Mouse (Mus musculus) liver, adult 2 months (tissue): Measurements from ENCODE around the gene Lao1. TPM values are rescaled to one million over a fixed set of nuclear protein-coding genes. Genes with fewer than 3 reads are reported as not detected.

Experiments used
- DNase-seq: peaks from one replicate; pipeline ENCODE4 v3.0.0-alpha.2; 2011; ENCODE audit warnings: low read depth, low spot score; ENCODE audit errors: extremely low read depth
- H3K27ac ChIP-seq: fragments of 200-500 bp; replicated peaks from 2 replicates; pipeline ENCODE4 v1.5.1; 2012; ENCODE audit warnings: low read depth, mild to moderate bottlenecking, control low read depth, inconsistent platforms, low read length; ENCODE audit not compliant: insufficient read depth
- H3K27me3 ChIP-seq: fragments of 200-500 bp; 2 replicates; pipeline ENCODE4 v1.6.1; 2012; ENCODE audit warnings: mild to moderate bottlenecking, moderate library complexity, low read length, inconsistent platforms; ENCODE audit not compliant: control insufficient read depth, insufficient read depth
- H3K36me3 ChIP-seq: fragments of 200-500 bp; 2 replicates; pipeline ENCODE4 v1.6.1; 2012; ENCODE audit warnings: low read length, inconsistent platforms; ENCODE audit not compliant: control insufficient read depth, insufficient read depth
- H3K4me1 ChIP-seq: fragments of 200-500 bp; 2 replicates; pipeline ENCODE4 v1.6.1; 2011; ENCODE audit warnings: low read length; ENCODE audit not compliant: control insufficient read depth, insufficient read depth
- H3K4me3 ChIP-seq: fragments of 200-500 bp; 2 replicates; pipeline ENCODE4 v1.5.1; 2011; ENCODE audit warnings: low read depth, mild to moderate bottlenecking, control low read depth, low read length, moderate library complexity; ENCODE audit not compliant: insufficient read depth
- H3K79me2 ChIP-seq: fragments of 200-500 bp; 2 replicates; pipeline ENCODE4 v1.6.1; 2012; ENCODE audit warnings: inconsistent platforms, mild to moderate bottlenecking, low read length, moderate library complexity; ENCODE audit not compliant: control insufficient read depth, insufficient read depth
- H3K9ac ChIP-seq: fragments of 200-500 bp; 2 replicates; pipeline ENCODE4 v1.6.1; 2012; ENCODE audit warnings: low read depth, mild to moderate bottlenecking, control low read depth, inconsistent platforms, low read length
- CTCF ChIP-seq: fragments of 200-500 bp; IDR thresholded peaks from 2 replicates; pipeline ENCODE4 v1.5.1; 2011; ENCODE audit warnings: low read depth, low read length, control low read depth
- POLR2A ChIP-seq: fragments of 200-500 bp; IDR thresholded peaks from 2 replicates; pipeline ENCODE4 v1.6.1; 2011; ENCODE audit warnings: low read length, control low read depth; ENCODE audit not compliant: insufficient read depth; ENCODE audit errors: extremely low read depth
- WGBS: fragments of 180-500 bp; shearing (Covaris S2); methylation state at CpG from one replicate; pipeline ENCODE4 v1.1.7; 2018; 5-methylcytosine and 5-hydroxymethylcytosine counted together
- polyA plus RNA-seq: library from polyadenylated mRNA; depleted of rRNA; stranded (reverse); fragments of >200 nt; gene quantifications from 2 replicates; pipeline ENCODE4 v1.2.3, GENCODE M21; 2012
- total RNA-seq: library from RNA; depleted of rRNA; stranded (reverse); fragments of >200 nt; gene quantifications from 2 replicates; pipeline ENCODE4 v1.2.3, GENCODE M21; 2014

The Lao1 gene
- total and polyA plus RNA-seq, 2 experiments = not detected

- H3K27ac ChIP-seq = no peak overlapping the region
- no peaks in the 10 kb centered on the region for H3K27me3 ChIP-seq
- no peaks in the 10 kb centered on the region for H3K4me1 ChIP-seq
- WGBS = 47% methylated on average over 19 of the region's 19 CpGs
- H3K79me2 ChIP-seq = no peaks in the 10 kb centered on the region
- no peak overlapping the region for H3K9ac ChIP-seq
- TF ChIP-seq POLR2A (no peak), CTCF (no peak)
- no peaks in the 10 kb centered on the region for H3K36me3 ChIP-seq
- H3K4me3 ChIP-seq = no peak overlapping the region
- DNase-seq = peak; percentile 28
Observed at GRCm38 (mm10) chr4:118999691-119000486, 38.5 kb downstream of the Lao1 start.

DNA sequence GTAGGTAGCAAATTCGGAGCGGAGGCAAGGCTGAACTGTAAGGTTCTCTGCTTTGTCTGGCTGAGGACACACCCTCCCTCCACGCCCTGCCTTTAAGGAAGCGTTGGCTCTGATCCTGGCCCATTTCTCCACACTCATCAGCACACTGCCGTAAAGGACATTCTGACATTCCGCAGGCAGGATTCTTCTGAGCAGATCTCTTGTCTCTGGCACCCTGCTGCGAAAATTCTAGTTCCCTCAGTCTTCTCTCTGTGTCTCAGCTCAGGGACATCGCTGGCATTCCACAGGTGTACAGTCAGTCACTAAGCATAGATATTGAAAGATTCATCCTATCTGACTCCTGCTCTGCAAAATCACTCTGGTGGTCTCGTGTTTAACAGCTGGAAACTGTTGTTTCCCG is 40.3 kb downstream of the Lao1 start:
- no peak overlapping the region for H3K27ac ChIP-seq
- 67% methylated on average over 10 of the region's 10 CpGs for WGBS
- no peak overlapping the region for H3K4me3 ChIP-seq
- no peaks in the 10 kb centered on the region for H3K79me2 ChIP-seq
- no peak for DNase-seq
- no peak overlapping the region for H3K9ac ChIP-seq
- no peaks in the 10 kb centered on the region for H3K36me3 ChIP-seq
- H3K27me3 ChIP-seq = no peaks in the 10 kb centered on the region
- H3K4me1 ChIP-seq = no peaks in the 10 kb centered on the region
- no peak for TF ChIP-seq POLR2A
- no peak for TF ChIP-seq CTCF

DNA sequence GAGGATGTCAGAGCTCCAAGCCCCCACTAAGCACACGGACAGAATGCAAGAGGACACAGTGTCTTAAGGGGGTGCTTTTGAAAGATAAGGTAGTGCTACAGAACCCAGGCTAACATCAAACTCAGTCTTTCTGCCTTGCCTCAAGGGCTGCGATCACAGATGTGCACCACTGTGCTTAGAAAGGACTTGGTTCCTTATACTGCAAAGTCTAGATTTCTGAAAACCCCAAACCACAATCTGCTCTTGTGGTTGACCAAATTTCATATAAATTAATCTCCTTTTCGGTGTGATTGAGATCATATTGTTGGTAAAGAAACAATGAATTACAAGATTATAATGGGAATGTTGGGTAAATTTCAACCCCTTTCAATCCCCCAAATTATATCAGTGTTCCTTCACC is 41.1 kb downstream of the Lao1 start:
- no peak overlapping the region for H3K4me3 ChIP-seq
- no peak for DNase-seq
- no peaks in the 10 kb centered on the region for H3K27me3 ChIP-seq
- 77% methylated on average over 3 of the region's 3 CpGs for WGBS
- H3K27ac ChIP-seq = no peak overlapping the region
- no peak overlapping the region for H3K9ac ChIP-seq
- H3K79me2 ChIP-seq = no peaks in the 10 kb centered on the region
- TF ChIP-seq POLR2A (no peak), CTCF (no peak)
- H3K4me1 ChIP-seq = no peaks in the 10 kb centered on the region
- H3K36me3 ChIP-seq = no peaks in the 10 kb centered on the region

DNA sequence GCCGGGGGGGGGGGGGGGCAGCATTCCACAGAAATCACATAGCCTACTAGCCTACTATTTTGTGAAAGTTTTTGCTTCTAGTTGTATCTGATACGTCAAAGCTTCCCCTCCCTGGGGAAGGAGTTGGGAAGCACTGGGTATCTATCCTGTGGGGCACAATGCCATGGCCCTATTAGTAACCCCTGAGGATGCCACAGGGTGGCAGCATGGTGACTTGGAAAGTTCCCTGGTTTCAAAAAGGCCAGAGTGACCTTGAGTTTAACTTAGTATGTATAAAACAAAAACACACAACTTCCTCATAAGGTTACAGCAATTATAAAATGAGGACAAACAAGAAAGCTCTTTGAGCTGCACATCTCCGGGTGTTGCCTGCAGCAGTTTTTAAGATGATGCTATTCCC is 42.8 kb downstream of the Lao1 start:
- Histone ChIP-seq H3K27ac (no peak overlapping the region), H3K9ac (no peak overlapping the region), H3K27me3 (no peaks in the 10 kb centered on the region), H3K79me2 (no peaks in the 10 kb centered on the region), H3K4me1 (no peaks in the 10 kb centered on the region), H3K36me3 (no peaks in the 10 kb centered on the region), H3K4me3 (no peak overlapping the region)
- WGBS = 62% methylated on average over 3 of the region's 3 CpGs
- DNase-seq = peak; percentile 16
- TF ChIP-seq POLR2A (no peak), CTCF (peak; percentile 32; the same call in 1 of the 2 replicates)

DNA sequence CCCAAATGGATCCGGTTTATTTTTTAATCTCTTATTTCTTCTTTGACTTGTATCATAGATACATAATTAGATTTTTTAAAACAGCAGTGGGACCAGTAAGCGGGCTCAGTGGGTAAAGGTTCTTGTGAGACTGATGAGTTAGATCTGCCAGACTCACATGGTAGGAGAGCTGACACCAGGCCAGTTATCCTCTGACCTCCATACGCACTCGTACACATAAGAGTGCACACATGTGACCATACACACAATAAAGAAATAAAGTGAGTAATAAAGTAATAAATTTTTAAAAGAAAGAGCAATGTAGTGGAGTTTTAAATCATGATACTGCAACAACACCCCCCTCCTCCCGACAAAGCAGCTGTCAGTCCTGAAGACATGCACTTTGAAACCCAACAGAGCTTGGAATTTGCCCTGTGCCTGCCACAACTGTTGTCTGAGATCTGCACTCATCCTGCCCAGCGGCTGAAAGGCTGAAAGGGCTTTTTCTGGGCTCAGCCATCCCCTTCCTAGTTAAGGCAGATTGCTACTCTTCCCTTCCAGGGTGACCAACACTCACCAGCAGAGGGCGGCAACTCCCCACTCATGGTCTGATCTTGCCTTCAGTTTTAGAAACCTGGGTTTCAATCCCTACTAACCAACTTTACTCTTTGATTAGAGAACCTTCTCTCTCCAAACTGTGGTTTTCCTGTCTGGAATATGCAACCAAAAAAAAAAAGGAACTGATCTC is 43.4 kb downstream of the Lao1 start:
- Histone ChIP-seq H3K79me2 (no peaks in the 10 kb centered on the region), H3K9ac (no peak overlapping the region), H3K36me3 (no peaks in the 10 kb centered on the region), H3K4me3 (no peak overlapping the region), H3K27me3 (no peaks in the 10 kb centered on the region), H3K4me1 (no peaks in the 10 kb centered on the region), H3K27ac (no peak overlapping the region)
- TF ChIP-seq POLR2A = no peak
- peak; percentile 83 for TF ChIP-seq CTCF
- 37% methylated on average over 7 of the region's 7 CpGs for WGBS
- peak; percentile 41 for DNase-seq

DNA sequence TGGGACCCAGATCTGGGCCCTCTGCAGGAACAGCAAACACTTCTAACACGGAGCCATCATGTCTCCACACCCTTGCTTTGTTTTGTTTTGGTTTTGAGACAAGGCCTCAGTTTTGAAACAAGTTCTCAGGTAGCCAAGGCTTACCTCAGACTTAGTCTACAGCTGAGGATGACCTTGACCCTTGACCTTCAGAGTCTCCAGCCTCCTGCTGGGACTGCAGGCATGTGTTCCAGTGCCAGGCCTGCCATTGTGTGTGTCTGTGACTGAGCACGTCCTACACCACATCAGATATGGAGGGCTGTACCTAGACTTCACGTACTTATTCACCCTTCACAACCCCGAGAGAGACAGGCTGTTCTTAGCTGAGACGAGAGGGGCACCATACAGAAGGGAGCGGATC is 46.2 kb downstream of the Lao1 start:
- no peaks in the 10 kb centered on the region for H3K79me2 ChIP-seq
- 92% methylated on average over 6 of the region's 6 CpGs for WGBS
- no peaks in the 10 kb centered on the region for H3K27me3 ChIP-seq
- no peaks in the 10 kb centered on the region for H3K4me1 ChIP-seq
- no peak overlapping the region for H3K4me3 ChIP-seq
- H3K27ac ChIP-seq = no peak overlapping the region
- no peaks in the 10 kb centered on the region for H3K36me3 ChIP-seq
- no peak overlapping the region for H3K9ac ChIP-seq
- DNase-seq = no peak
- TF ChIP-seq POLR2A (no peak), CTCF (no peak)
